Mouse (Mus musculus) left cerebral cortex, adult 18-20 months (tissue): ENCODE data around the gene Eps8l2. TPM values are rescaled to one million over a fixed set of nuclear protein-coding genes. Genes with fewer than 3 reads are reported as not detected.

Experiments used
- DNase-seq, 2 experiments: peaks; one replicate each; pipeline ENCODE4 v3.0.0; 2021 to 2022; ENCODE audit warnings: low spot score in 2 of 2, mixed read lengths in 1 of 2
- total RNA-seq, 2 experiments: library from RNA; stranded (reverse); gene quantifications; 2 replicates each; pipeline ENCODE4 v1.2.3; 2021

Gene Eps8l2
- total RNA-seq, 2 experiments from 2014 or later, result 3.5 to 6.3 TPM

DNA sequence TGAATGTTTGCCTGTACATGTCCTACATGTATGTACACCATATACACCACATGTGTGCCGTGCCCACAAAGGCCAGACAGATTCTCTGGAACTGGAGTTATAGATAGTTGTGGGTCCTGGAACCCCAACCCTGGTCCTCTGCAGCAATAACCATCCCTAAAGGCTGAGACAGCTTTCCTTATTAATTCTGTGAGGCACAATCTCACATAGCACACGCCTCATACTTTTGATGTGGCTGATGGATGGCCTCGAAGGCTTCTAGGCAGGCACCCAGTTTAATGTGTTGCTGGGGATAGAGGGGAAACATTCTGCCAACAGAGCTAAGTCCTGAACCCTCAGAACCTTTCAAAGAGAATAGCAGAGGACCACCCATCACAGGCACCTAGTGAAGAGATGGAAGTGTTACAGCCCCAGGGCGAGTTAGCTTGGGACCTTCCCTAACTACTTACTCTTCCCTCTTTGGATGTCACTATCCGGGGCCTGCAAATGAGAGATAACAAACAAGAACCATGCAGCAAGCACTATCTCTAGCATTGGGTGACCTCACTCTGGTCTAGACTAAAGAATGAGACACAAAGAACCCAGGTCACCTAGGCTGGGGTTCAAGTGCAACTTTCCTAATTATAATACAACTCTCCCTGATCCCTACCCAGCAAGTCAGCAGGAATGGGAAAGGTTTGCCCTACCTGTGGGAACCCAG is 25.8 kb downstream of the Eps8l2 start:
- DNase-seq, result no peak

DNA sequence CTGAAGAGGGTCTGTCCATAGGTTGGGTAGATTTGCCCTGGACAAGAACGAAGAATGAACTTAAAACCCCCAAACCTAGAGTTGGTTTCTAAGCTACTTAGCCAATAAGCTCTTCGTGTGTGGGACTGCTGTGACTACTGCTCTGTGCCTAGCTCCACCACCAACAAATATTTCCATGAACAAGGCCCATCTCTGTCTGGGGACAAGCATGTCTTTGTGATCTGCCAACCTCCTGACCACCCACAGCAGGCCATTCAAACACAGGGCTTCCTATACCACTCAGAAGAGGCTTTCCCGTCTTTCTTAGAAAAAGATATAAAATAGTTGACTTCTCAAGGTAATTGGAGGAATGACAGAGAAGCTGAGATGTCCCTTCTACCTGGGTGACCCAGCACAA is 26.4 kb downstream of the Eps8l2 start:
- no peak for DNase-seq

DNA sequence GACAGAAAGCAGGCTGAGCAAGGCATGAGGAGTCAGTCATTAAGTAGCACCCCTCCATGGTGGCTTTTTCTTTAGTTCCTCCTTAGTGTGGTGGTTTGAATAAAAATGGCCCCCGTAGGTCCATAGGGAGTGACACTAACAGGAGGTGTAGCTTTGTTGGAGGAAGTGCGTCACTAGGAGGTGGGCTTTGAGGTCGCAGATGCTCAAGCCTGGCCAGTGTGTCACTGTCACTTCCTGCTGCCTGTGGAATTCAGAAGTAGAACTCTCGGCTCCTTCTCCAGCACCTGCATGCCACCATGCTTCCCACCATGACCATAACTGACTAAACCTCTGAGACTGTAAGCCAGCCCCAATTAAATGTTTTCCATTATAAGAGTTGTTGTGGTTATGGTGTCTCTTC is 28.7 kb downstream of the Eps8l2 start:
- no peak for DNase-seq

DNA sequence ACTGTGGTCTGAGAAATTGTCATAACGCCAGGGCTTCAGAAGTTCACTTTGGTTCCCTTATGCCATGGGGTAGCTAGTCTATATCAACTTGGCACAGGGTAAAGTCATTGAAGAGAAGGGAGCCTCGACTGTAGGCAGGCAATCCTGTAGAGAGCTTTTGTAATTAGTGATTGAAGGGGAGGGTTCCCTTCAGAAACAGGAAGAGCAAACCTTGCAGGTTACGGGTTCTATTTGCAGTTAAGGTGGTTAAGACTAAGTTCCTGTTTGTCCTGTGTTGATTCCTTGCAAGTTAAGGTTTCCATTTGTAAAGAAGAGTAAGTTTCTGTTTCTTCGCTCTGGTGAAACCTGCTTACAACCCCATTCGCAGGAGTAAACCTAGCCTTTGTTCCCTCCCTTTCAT is 31.2 kb downstream of the Eps8l2 start:
- DNase-seq, result no peak

DNA sequence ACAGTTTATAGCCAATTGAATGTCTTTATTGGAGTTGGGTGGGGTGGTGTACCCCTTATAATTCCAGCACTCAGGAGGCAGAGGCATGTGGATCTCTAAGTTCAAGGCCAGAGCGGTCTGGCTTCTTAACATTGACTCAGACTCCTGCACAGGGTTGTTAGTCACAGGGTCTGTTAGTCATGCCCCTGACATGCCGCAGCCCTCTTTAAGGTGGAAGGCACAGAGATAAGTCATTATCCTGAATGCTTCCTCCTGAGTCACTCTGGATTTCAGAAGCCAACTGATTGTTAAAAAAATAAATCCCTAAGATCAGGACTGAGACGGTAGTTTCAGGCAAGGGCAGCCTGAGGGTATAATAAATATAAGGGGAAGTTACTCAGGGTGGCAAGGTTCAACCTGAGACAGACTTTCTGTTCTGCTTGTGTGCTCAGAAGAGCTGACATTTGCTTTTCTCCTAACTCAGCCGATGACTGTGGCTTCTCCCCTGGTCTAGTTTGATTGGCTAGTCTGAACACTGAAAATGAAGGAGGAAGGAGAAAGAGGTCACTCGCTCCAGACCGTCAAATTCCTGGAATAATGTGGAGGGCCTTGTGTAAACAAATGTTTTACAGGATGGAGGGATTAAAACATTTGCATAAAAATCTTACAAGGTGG is 33.4 kb downstream of the Eps8l2 start:
- no peak for DNase-seq

DNA sequence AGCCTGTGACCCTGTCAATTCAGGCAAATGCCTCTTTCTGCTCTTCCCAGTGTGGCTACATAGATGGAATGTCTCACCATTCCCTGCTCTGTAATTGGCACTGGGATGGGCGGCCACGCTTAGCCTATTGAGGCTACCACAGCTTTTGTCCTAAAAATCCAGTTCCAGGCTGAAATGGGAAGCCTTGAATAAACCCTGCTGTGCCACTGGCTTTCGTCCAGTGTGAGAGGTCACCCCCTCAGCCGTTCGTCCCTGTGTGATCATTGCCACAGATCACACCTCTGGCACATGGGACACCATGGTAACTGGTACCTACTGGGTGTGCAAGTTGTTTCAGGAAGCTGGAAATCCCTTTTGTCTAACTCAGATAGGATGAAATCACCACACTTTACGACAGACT is 34.9 kb downstream of the Eps8l2 start:
- no peak for DNase-seq

DNA sequence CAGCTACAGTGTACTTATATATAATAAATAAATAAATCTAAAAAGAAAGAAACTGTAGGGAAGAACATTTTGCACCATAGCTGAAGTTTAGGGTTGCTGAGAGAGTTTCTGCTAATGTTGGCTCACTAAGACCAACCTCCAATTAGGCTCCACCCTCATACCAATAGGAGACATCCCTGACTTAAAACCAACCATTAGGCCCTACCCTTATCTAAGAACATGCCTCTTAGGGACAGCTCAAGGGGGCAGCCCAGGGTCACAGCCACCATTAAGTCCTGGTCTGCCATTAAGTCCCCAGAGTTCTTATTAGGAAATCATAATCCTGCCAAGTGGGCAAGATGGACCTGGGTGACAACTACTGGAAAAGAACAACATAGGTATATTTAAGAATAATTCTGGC is 35.7 kb downstream of the Eps8l2 start:
- DNase-seq, result no peak

DNA sequence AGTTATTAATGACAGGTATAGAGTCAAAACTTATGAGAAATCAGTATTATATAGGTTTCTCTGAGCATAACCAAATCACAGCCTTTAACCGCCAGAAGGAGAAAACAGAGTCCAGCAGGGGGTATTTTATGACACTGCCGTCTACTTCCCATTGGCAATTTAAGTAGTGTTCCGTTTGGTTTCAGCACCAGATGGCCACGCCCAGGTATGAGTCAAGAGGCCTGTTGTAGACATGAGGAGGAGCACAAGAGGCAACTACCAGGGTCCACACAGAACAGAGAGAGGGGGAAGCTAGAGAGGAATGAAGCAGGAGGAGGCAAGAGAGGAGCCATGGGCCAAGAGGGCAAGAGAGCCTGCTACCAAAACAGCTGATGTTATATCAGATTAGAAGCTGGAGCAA is 40.9 kb downstream of the Eps8l2 start:
- DNase-seq, result no peak

DNA sequence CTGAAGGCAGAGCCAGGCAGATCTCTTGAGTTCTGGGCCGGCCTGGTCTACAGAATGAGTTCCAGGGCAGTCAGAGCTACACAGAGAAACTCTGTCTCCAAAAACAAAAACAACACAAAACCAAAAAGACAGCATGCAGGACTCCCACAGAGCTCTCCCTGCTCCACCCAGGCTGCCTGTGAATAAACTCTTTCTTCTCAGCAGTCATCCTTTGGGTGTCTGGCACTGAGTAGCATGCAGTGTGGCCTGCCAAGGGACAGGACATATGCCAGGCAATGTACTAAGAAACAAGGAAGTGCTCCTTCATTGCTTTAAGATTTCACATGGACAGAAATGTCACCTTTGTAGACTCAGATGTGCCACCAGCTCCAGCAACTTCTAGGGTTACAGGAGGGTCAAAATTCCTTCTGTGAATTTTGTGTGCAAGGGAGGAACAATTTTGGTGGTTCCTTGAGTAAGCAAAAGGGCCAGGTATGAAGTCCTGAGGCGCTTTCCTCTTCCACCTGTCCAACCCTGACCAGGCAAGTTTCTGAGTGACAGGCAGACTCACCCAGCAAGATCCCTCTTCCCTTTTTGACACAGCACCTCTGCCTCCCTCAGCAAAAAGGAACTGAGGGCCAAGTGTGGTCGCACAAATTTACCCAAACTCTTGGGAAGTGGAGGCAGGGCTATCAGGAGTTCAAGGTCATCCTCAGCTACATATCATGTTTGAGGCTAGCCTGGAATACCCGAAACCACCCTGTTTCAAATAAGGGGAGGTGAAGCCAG is 42.6 kb downstream of the Eps8l2 start:
- DNase-seq, result no peak

DNA sequence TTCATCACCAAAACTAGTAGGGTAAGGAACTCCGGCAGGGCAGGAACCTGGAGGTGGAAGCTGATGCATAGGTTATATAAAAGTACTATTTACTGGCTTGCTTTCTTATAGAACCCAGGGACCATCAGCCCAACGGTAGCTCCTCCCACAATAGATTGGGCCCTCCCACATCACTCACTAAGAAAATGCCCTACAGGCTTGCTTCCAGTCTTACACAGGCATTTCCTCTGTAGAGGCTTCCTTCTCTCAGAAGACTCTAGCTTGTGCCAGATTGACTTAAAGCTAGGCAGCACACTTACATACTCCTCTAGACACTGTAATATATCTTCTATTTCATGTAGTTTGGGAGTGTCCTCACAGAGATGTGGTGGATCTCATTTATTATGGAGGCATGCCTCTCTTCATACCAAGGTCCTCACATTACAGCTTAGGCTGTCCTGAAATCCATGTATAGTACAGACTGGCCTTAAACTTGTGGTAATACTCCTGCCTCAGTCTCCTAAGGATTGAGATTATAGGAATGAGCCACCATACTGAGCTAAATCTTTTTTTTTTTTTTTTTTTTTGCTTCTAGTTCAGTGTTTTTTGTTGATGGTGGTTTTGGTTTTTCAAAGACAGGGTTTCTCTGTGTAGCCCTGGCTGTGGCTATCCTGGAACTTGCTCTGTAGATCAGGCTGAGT is 49.3 kb downstream of the Eps8l2 start:
- DNase-seq, result no peak

DNA sequence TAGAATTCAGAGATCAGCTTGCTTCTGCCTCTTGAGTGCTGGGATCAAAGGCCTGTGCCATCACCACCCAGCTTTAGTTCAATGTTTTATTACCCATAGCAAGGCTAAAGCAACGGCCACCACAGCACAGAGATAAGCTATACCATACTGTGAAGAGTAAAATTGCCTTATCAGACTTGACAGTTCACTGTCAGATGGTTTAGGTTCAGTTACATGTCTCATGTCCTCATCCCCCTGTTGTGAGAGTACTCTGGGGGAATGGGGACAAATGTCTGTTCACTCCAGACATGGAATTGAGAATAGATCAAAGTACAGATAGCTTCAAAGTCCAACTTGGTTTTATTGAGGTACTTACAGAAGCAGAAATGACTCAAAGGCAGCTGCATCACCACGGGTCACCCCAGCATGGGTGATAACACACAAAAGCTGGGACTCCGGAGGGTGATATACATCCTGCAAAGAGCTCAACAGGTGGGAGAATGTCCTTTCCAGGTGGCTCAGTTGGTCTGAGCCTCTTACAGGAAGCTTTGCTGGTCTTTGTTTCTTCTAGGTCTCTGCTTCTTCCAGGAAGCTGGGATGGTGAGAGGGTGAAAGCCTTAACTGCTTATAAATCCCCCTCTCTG is 49.9 kb downstream of the Eps8l2 start:
- DNase-seq, result no peak

DNA sequence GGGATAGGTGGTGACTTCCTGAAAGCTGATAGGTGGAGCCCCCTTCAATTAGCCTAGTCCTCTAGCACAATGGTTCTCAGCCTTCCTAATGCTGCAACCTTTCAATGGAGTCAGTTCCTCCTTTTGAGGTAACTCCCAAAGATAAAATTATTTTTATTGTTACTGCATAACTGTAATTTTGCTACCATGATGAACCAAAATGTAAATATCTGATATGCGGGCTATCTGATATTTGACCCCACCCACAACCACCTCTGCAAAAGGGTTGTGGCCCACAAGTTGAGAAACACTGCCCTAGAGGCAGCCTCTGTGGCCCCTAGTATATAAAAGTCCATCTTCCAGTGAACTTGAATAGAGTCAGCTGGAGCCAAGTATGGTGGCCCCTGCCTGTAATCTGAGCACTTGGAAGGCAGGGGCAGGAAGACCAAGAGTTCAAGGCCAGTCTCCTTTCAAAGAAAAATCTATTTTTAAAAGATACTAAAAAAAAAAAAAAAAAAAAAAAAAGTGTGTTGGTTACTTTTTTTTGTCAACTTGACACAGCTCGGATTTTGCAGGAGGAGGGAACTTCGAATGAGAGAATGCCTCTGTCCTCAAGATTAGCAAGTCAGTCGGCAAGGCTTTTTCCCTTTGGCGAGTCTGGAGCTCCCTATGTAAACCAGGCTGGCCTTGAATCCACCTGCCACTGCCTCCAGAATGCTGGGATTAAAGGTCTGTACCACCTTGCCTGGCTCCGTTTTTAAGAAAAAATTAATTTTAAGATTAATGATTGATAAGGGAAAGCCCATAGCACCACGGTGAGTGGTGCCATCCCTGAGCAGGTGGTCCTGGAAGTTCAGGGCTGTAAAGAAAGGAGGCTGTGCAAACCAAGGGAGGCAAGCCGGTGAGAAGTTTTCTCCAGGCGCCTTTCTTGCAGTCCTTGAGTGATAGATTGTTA is 51.9 kb downstream of the Eps8l2 start:
- DNase-seq, result no peak

DNA sequence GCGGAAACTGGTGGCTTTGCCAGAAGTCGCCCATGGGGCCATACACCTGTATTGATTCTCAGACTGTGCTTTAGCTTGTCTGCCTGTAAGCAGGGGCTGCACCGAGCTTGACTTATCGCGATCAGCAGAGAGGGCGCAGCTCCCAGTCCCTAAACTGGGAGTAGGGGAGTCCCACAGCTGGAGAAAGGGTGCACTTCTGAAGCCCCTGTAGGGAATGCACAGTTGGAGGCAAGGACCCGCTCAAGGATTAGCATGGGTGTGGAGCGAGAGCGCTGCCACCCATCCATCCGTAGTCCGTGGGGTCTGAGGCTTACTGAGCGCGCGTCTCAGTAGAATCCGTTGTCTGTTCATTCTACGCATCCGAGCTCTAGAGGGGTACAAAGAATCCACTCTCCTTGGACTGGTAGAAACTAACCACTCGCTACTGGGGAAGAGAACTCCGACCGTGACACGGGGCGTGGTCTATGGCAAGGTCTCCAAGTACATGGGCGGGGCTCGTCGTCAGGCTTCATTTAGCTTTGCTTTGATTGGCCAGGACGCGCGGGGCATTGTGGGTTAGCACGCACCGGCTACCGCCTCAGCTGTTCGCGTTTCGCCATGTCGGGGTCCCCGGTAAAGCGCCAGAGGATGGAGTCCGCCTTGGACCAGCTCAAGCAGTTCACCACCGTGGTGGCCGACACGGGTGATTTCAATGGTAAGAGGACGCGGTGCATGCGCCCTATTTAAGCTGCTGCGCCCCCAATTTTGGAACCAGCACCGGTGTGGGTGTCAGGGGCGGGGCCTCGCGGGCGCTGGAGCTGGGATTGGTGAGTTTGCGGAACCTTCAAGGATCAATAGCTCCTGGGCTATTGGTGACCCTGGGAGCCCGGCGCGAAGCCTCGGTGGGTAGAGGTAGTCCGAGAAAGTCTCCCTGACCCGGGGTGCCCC is 53.2 kb downstream of the Eps8l2 start, which contains the start of gene Taldo1:
TSS of gene Taldo1 (plus strand) at position 575 of the 927 bp plus-strand sequence.
- peak; percentile 96 to 97 for DNase-seq

DNA sequence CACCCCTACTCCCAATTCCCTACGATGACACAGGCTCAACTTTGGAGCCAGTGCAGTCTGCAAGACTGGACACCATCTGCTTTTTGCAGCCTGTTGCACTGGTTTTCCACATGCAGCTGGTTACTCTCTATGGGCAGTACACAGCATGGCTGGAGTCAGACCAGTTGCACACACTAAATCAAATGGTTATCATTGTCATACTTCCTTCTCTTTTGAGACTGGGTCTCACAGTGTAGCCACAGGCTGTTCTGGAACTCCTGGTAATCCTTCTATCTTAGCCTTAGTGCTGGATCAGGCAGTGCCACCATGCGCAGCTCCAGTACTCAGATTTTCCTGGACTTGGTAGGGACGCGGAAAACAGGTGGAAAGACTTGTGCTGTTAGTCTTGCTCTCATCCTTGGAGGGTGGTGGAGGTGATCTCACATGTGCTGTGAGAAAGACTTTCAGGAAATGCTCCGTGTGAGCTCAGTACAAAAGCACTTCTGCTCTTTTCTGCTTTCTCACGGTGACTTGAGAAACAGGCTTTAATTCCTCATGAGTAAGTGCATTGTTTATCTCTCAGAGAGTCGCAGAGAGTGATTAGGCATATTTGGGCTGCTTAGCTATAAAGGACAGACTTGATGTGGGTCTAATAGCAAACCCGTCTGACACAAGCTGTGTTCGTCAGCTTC is 54.0 kb downstream of the Eps8l2 start:
- DNase-seq, result no peak

DNA sequence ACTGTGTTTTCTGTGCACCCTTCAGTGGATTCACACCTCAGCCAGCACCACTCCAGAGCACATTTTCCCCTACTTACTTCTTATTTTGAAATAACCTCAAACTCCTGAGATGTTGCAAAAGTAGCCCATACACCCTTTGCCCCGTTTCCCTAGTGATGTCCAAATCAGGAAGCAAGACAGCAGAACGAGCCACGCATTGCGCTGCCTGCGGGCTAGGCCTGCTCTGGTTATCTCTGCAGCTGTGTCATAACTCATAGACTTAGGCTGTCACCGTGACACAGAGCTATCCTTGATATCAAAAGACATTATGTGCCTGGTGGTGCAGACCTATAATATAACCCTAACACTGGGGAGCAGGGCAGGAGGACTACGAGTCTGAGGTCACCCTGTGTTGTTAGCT is 55.5 kb downstream of the Eps8l2 start:
- no peak for DNase-seq

DNA sequence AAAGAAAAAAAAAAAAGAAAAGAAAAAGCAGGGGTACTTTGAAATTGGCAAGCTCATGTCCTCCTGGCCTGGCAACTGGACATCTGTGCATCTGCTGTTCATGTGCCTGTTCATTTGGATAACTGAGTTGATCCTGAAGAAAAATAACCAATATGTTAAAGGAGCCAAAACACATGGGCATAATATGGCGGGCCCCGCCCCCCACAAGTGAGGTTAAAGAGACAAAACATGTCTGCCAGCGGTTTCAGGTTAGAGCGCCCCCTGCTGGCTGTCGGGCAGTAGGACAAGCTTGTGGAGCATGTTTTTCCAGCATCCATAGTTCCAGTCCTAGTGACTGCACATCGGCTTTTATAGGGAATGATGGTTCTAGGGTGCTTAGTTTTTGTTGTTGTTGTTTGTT is 56.1 kb downstream of the Eps8l2 start:
- DNase-seq, result peak; percentile 24 to 52

DNA sequence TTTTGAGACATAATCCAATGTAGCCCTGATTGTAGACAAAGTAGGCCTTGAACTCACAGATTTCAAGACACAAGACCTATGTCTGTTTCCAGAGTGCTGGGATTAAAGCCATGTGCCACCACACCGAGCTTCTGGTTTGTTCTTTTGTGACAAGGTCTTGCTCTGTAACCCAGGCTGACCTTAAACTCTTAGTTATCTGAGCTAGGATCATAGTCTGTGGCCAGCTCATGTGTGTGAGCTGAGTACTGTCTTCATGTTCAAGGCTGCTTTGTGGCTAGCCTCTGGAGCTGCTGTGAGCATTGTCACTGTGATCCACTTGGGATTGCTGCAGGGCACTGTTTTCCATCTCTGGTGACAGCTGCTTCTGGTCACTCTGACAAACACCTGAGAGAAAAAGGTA is 56.7 kb downstream of the Eps8l2 start:
- no peak for DNase-seq

DNA sequence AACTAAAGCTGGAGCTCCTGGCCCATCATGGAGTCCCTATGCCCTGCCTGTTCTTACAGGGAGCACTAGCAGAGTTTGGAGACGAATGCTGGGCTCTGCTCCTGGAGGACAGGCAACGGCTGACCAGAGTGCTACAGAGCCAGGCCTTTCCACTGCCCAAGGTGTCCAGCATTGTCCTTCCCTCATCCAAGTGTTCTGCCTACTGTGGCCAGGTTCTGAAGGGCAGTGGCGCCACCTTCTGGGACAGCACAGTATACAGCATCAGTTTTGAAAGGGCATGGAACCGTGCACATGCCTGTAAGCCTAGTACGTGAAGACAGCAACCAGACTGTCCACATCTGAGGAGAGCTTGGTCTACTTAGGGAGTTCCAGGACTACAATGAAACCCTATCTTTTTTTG is 64.6 kb downstream of the Eps8l2 start:
- DNase-seq, result peak in 1 of 2 experiments; percentile 46
